Mouse (Mus musculus) gastrocnemius, postnatal 10 days (tissue): Measurements from ENCODE around the gene Prkce. TPM values are rescaled to one million over a fixed set of nuclear protein-coding genes. Genes with fewer than 3 reads are reported as not detected.

ENCODE experiments used
- DNase-seq: peaks from one replicate; pipeline ENCODE4 v3.0.0; 2021; ENCODE audit warnings: mixed read lengths
- total RNA-seq, 2 experiments: library from RNA; stranded (reverse); gene quantifications; 2 replicates each; pipeline ENCODE4 v1.2.3; 2021

Gene Prkce
- total RNA-seq, 2 experiments from 2014 or later = 11.3 to 14.0 TPM

DNA sequence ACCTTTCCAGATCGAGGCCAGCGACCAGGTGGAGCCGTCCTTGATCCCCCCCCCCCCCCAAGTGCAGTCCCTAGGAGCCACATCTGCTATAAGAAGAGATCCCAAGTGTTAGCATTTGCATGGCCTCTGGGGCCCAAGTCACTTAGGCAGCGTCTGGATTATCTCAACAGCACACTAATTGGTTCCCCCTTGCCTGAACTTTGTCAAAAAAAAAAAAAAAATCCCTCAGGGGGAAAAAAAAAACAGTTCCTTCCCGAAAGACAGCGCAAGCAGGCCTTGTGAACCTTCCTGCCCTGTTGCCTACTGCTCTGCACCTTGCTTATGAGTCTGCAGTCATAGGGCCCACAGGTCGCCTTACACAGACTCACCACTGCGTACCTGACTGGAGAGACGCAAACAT, 7.9 kb downstream of the Prkce start:
- DNase-seq = no peak

DNA sequence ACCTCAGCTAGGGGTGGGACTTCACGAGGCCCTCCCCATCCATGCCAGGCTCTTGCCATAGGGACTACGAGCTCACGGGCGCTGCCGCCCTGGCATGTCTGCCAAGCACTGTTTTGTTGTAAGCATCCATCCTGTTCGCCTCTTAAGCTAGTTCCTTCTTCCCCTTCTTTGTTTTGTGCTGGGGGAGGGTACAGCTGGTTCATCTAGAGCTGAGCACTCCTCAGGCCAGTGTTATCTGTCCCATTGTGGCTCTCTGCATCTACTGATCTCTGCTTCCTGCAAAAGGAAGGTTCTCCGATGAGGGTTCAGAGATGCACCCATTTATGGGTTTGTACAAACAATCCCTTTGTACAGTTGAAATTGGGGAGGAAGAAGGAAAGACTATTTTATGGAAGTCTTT, 9.1 kb downstream of the Prkce start:
- no peak for DNase-seq

DNA sequence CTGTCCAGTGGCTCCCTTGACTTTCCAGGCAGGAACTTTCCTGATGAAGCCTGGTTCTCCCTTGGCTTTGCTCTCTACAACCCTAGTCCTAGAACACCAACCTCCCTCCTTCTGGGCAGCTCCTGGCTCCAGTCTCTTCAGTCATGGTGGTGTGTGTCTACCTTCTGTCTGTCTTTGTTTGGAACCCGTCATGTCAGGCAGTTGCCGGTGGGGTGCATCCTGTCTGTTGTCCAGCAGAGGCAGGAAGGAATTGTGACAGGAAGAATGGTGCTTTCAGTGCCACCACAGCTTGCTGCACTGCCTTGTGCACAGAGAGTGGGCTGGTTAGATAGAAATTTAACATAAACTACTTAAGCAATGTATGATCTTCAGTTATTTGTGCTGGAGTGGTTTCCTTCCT, 16.2 kb downstream of the Prkce start:
- no peak for DNase-seq

DNA sequence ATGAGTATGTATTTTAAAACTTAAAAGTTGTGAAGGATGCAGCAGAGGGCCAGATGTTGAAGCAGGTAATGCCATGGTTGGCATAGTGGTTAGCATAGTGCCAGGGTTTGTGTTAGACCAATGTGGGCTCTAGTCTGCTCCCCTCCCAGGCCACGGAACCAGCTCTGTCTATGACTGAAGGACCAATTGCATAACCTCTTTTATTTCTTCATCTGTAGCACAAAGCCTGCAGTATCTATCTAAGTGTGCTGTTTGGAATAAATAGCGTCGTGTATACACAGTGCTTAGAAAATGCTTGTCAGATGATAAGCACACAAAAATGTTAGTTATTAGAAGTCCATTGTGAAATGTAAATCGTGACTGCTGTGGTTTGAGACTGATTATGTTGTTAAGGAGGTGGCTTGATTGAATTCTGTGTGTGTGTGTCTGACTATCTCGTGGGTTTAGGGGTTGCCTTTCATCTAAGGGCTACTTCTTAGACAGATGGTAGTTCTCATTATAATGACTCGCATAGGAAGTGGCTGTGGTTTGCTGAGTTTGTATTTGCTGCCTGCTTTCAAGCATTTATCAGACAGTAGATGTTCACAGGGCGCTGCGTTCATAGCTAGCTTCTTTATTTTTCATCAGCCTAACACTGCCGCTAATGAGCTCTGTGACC, 17.1 kb downstream of the Prkce start:
- no peak for DNase-seq

GRCm38 (mm10) chr17:86185584-86185983, 18.0 kb downstream of the Prkce start:
- DNase-seq = no peak

DNA sequence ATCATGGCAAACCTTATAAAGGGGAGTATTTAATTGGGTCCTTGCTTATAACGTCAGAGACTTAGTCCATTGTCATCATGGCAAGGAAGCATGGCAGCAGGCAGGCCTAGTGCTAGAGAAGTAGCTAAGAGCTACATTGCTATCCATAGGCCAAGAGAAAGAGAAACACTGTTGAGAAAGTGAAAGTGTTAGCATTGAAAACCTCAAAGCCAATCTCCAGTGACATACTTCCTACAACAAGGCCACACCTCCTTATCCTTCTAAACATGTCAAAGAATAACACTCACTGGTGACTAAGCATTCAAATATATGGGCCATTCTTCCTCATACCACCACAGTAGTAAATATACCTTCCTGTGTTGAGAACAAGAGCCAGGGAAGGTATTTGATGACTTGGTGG, 20.2 kb downstream of the Prkce start:
- no peak for DNase-seq

DNA sequence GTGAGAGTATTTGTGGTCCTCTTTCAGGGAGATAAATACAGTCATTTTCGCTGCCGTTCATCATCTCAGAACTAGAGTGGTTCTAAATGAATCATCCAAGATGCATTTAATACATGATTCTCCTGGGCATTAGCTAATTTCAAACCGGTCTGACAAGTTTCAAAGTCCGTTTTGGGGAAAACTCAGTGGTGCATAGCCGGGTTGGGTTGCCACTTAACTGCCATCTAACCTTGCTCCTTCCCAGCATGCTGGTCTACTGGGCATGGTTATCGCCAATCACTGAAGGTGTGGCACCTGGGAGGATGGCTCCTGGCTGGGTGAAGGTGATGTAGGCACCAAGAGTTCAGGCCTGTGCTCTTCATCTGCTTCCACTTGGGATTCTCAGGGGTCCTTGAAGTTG, 26.4 kb downstream of the Prkce start:
- no peak for DNase-seq

DNA sequence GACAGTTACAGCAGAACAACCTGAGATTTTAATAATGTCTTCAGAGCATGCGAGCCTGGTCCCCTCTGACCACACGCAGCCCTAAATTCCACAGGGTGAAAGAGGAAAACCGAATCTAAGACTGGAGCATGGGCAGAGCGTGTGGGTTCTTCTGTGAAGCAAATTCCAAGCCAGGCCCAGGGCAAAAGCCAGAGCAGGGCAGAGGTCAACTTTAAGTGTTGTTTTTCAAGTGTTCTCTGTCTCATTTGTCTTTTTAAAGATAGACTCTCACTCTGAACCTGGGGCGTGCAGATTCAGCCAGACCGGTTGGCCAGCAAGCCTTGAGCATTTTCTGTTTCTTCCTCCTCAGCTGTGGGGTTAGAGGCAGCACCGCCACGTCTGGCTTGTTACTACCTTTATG, 27.3 kb downstream of the Prkce start:
- no peak for DNase-seq

GRCm38 (mm10) chr17:86198496-86199465, 31.2 kb downstream of the Prkce start:
- DNase-seq = no peak

GRCm38 (mm10) chr17:86201981-86202380, 34.4 kb downstream of the Prkce start:
- DNase-seq = no peak

DNA sequence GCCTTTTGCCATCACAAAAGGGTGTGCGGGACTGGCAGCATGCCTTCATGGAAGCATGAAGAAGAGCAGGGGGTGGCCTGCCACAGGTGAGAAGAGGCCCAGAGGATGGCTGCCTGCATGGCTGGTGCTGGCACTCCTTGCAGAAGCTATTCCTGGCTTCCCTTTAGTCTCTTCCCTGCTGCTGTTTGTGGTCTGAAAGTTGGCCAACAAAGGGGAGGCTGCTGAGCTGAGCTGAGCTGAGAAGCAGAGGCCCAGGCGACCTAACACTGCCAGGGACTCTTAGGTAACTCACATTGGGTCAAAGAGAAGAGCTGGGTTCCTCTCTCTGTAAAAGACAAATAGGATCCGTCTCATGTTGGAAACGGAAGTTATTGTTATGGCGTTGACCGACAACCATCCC, 35.4 kb downstream of the Prkce start:
- no peak for DNase-seq

DNA sequence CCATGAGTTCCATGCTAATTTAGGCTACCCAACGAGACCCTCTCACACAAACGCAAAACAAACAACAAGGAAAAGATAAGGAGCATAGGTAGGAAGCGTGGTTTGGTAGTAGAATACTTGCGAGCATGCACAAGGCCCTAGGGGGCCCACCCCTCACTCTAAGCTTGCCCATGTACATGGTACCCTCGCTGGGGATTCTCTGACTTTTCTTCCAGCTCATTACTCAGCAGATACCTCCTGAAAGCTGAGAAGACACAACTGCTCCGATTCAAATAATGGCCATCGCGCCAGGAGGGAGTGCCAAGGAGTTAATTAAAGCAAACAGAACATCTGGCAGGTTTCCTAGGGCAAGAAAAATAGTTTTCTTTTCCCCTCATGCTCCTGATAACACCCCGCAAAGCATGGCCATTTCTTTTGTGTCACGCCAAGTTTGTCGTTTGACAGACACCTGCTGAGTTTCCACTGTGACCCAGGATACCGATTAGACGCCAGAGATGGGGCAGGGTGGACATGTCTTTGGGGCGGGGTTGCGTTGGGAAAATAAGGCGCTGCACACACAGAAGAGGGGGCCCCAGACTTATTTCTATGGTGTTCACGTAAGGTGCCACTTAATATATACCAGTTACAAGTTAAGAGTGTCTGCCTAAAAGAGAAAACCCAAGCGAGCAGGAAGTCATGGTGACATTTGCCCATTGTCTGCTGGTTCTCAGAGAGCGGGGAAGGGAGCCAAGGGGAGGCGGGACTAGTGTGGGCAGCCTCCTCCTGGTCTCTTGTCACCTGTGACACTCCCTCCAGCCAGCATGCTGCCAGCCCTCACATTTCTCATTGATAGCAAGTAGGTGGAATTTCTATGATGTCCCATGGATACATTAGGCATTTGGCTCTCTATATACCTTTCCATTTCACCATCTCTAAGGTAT, 36.2 kb downstream of the Prkce start:
- DNase-seq = no peak

- DNase-seq = no peak
These were observed 38.7 kb downstream of the Prkce start for GRCm38 (mm10) chr17:86206289-86206688.

DNA sequence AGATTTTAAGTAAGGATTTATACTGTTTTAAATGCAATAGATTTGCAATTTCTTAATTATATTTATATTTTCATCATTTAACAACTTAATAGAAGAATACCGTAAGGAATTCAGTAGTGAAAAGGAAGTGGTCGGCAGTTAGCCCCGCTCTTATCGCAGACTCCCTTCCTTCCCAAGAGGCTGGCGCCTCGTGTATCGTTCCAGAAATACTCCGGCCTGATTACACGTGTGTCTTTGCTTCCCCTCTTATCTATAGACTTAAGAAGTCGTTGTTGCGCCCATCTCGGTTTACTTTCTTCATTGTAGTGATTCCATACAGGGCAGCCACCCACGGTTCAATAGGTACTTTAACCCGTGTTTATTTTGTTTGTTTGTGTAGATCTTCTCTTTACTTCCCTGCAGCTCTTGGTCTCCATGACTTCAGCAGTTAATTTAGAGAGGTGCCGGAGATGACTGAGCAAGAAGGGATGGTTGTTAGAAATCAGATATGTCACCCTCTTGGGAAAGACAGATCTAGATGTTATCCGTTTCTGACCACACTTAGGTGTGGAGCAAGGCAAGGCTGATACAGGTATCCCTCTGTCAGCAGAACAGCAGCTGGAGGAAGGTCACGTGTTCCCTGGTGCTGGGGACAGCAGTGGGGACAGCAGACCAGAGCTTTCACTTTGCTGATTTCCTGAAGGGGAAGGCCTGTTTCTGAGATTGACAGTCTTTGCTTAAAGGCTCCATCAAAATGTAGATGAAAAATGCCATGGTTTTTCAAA, 40.7 kb downstream of the Prkce start:
- no peak for DNase-seq

- no peak for DNase-seq
These were observed 41.2 kb downstream of the Prkce start for GRCm38 (mm10) chr17:86208821-86209186.

DNA sequence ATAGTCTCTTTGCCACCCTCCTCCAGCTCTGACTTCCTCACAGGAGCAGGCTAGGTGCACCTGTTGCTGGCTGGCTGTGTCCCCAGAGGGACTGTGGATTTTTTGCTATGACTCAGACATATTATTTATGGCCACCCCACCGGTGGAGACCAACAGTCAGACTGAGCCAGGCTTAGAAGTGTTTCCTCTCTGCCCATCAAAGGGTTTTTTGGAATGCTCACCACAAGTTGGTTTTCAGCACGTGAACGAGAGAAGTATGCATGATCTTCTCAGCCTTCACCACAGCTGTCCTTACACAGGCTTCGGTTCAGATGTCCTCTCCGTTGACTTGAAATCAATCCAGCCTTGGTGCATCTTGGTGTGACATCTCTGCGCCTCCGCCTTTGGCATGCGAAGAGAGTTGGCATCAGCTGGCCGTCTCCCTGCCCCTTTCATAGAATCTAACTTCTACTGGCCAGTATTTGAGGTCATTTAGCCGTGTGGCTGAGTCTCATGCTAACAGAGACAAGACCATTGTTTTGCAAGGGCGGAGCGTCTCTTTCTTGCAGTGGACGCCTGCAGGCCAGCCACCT, 42.2 kb downstream of the Prkce start:
- DNase-seq = peak; percentile 23

DNA sequence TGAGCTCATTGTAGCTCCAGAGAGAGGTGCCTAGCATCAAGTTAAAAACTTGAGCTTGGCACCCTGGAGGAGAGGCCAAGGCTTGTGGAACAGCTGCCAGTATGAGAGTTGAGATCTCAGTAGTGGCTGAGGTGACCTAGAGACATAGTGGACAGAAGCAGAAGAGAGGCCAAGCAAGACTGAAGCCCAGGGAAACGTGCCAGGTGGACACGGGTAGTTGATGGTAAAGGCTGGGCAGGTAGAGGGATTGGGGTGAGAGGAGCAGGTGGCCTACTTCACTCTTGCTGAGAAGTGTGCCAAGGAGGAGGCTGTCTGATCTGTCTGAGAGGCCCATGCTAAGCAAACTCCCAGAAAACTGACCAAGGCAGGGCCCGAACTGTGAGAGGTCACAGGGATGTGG, 44.6 kb downstream of the Prkce start:
- DNase-seq = no peak

- DNase-seq = no peak
These were observed 46.7 kb downstream of the Prkce start for GRCm38 (mm10) chr17:86214285-86214684.

DNA sequence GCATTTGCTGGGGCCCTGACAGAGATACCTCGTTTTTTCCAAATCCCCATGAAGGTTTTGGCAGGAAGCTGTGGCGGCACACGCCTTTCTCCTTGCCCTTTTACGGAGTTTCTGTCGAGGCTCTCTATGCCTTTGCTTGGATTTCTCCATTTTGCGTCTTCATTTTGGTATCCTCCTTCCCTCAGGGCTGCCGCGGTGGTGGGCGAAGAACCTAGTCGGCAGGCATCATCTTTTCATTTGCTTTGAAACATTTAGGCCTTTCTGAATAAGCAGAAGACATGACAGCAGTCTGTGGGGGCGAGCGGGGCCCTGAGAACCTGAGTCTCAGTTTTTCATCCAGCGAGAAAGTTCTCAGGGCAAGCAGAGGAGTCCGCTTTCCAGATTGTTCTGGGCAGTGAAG, 47.2 kb downstream of the Prkce start:
- no peak for DNase-seq

- DNase-seq = peak; percentile 53
These were observed 48.2 kb downstream of the Prkce start for GRCm38 (mm10) chr17:86215771-86216170.

DNA sequence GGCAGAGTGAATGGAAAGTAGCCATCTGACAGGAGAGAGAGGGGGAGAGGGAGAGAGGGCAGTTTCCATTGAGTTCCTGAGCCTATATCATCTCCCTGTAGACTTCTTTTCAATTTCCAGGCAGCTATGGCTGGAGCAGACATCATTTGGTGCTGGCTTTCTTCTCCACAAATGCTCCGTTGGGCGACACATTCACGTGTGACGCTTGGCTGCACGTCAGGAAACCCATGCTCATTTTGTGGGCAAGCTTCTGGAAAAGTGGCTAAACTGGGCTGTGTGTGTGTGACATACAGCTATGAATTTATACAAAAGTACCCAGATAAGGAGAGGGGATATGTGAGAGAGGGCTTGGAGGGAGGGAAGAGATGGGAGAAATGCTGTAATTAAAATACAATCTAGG, 49.9 kb downstream of the Prkce start:
- no peak for DNase-seq

DNA sequence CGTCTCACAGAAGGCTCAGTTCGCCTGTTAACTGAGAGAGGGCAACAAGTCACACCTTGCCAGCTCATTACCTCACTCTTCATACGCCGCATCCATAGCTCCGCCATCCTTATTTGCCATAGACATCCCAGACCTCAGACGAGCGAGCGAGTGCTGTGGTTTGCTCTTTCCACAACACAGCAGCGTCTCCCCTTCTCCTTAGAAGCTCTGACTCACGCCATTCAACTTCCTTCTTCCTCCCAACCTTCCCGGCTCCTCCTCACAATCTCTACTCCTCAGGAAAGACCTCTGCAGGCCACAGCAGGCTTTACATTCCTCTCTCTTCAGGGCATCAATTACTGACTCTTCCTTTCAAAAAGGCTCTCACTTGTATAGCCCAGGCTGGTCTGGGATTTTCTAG, 51.0 kb downstream of the Prkce start:
- no peak for DNase-seq
